Mouse (Mus musculus) bone marrow, adult 2 months (tissue): ENCODE results near the gene Pde5a. TPM values are rescaled to one million over a fixed set of nuclear protein-coding genes. Genes with fewer than 3 reads are reported as not detected.

Experiments used
- H3K27ac ChIP-seq: fragments of 200-500 bp; 2 replicates; pipeline ENCODE4 v1.5.1; 2012; ENCODE audit warnings: low read depth, mild to moderate bottlenecking, control low read depth, inconsistent platforms, low read length; ENCODE audit not compliant: control insufficient read depth, poor library complexity, insufficient read depth
- H3K4me1 ChIP-seq: fragments of 200-500 bp; 2 replicates; pipeline ENCODE4 v1.6.1; 2011; ENCODE audit warnings: low read length; ENCODE audit not compliant: control insufficient read depth, insufficient read depth
- H3K4me3 ChIP-seq: fragments of 200-500 bp; replicated peaks from 2 replicates; pipeline ENCODE3; 2011; ENCODE audit warnings: mild to moderate bottlenecking, low read depth, low read length, control low read depth; ENCODE audit not compliant: control insufficient read depth
- CTCF ChIP-seq: fragments of 200-500 bp; IDR thresholded peaks from 2 replicates; pipeline ENCODE4 v1.5.1; 2011; ENCODE audit warnings: low read length, control low read depth; ENCODE audit not compliant: control insufficient read depth, insufficient read depth
- POLR2A ChIP-seq: fragments of 200-500 bp; IDR thresholded peaks from 2 replicates; pipeline ENCODE4 v1.6.1; 2011; ENCODE audit warnings: low read depth, mild to moderate bottlenecking, control low read depth, low read length, borderline replicate concordance; ENCODE audit not compliant: control insufficient read depth
- WGBS: fragments of 180-500 bp; shearing (Covaris S2); methylation state at CpG from one replicate; pipeline ENCODE4 v1.1.7; 2018; 5-methylcytosine and 5-hydroxymethylcytosine counted together
- polyA plus RNA-seq: library from polyadenylated mRNA; stranded (reverse); fragments of >200 nt; gene quantifications from 2 replicates; pipeline ENCODE4 v1.2.4, GENCODE M21; 2011; ENCODE audit warnings: low replicate concordance; ENCODE audit not compliant: missing spikeins, insufficient read depth, insufficient read length

The Pde5a gene
- polyA plus RNA-seq, 1 experiment = 13.3 TPM

GRCm38 (mm10) chr3:122781417-122781816 is 52.7 kb downstream of the Pde5a start:
- WGBS = 76% methylated on average over 6 of the region's 6 CpGs
- Histone ChIP-seq H3K4me1 (no peaks in the 10 kb centered on the region), H3K27ac (no peak overlapping the region), H3K4me3 (no peak overlapping the region)
- TF ChIP-seq CTCF (no peak), POLR2A (no peak)

GRCm38 (mm10) chr3:122784245-122784644 is 55.5 kb downstream of the Pde5a start:
- H3K4me3 ChIP-seq = no peak overlapping the region
- 41% methylated on average over 1 of the region's 1 CpGs for WGBS
- TF ChIP-seq CTCF (no peak), POLR2A (no peak)

GRCm38 (mm10) chr3:122788314-122788713 is 59.6 kb downstream of the Pde5a start:
- 88% methylated on average over 9 of the region's 9 CpGs for WGBS
- Histone ChIP-seq H3K4me3 (no peak overlapping the region), H3K4me1 (no peaks in the 10 kb centered on the region), H3K27ac (no peak overlapping the region)
- TF ChIP-seq CTCF (no peak), POLR2A (no peak)

More at GRCm38 (mm10) chr3:122784245-122784644, 55.5 kb downstream of the Pde5a start:
- Histone ChIP-seq H3K27ac (no peak overlapping the region), H3K4me1 (no peaks in the 10 kb centered on the region)

- 69% methylated on average over 6 of the region's 6 CpGs for WGBS
- Histone ChIP-seq H3K27ac (no peak overlapping the region), H3K4me3 (no peak overlapping the region), H3K4me1 (no peaks in the 10 kb centered on the region)
- TF ChIP-seq POLR2A = no peak
- no peak for TF ChIP-seq CTCF
Observed at GRCm38 (mm10) chr3:122789544-122789943, 60.8 kb downstream of the Pde5a start.

- Histone ChIP-seq H3K4me1 (no peaks in the 10 kb centered on the region), H3K4me3 (no peak overlapping the region), H3K27ac (no peak overlapping the region)
- TF ChIP-seq CTCF (no peak), POLR2A (no peak)
- WGBS = 28% methylated on average over 6 of the region's 6 CpGs
Observed at GRCm38 (mm10) chr3:122800050-122800449, 71.3 kb downstream of the Pde5a start.

- Histone ChIP-seq H3K4me1 (no peaks in the 10 kb centered on the region), H3K4me3 (no peak overlapping the region), H3K27ac (no peak overlapping the region)
- TF ChIP-seq CTCF = no peak
- TF ChIP-seq POLR2A = no peak
- WGBS = 74% methylated on average over 10 of the region's 10 CpGs
Observed at GRCm38 (mm10) chr3:122800553-122801435, 72.0 kb downstream of the Pde5a start.

- Histone ChIP-seq H3K27ac (no peak overlapping the region), H3K4me3 (no peak overlapping the region), H3K4me1 (no peaks in the 10 kb centered on the region)
- WGBS = 83% methylated on average over 15 of the region's 15 CpGs
- TF ChIP-seq POLR2A (no peak), CTCF (no peak)
Observed at GRCm38 (mm10) chr3:122801436-122802221, 72.9 kb downstream of the Pde5a start.

- H3K4me1 ChIP-seq = no peaks in the 10 kb centered on the region
- H3K27ac ChIP-seq = no peak overlapping the region
- no peak overlapping the region for H3K4me3 ChIP-seq
- 89% methylated on average over 8 of the region's 8 CpGs for WGBS
- TF ChIP-seq CTCF (no peak), POLR2A (no peak)
Observed at GRCm38 (mm10) chr3:122807313-122807712, 78.6 kb downstream of the Pde5a start.
